Comparison of ENCODE assay signal across 9 mouse cellular contexts in genomic region chr2:84841905-84842304, GRCm38 (mm10). TPM values are rescaled to one million over a fixed set of nuclear protein-coding genes. Genes with fewer than 3 reads are reported as not detected.
DNase-seq lines count a peak whose midpoint lies in the region; ATAC-seq lines count a peak whose summit lies in the region.
"Had no signal": no experiment of that assay in that cellular context is flagged by ENCODE, and none has a peak within 500 bp of the region (broad histone marks: within the 10 kb centered on the region; RNA-seq: fewer than 3 reads in every experiment).

No protein-coding gene starts in this region.

- peaks cover 5% of the 10 kb centered on the region; the same call in 1 of the 2 replicates for H3K27me3 ChIP-seq in forebrain, embryonic 11.5 days (ENCODE audit: control insufficient read depth, insufficient read depth, low read length)
- peaks cover 24% of the 10 kb centered on the region for H3K27me3 ChIP-seq in forebrain, embryonic 16.5 days (replicated peaks; ENCODE audit: control insufficient read depth, insufficient read depth, low read length)

- ATAC-seq in forebrain, embryonic 11.5 days (replicated peaks; ENCODE audit: low FRiP score): no peak
- no peak for ATAC-seq in forebrain, embryonic 16.5 days
- ATAC-seq: activated CD4-positive, CD25-positive, alpha-beta regulatory T cell, adult 4 months had no signal

- DNase-seq in forebrain, embryonic 11.5 days (ENCODE audit: low spot score): no peak
- peak; percentile 17 for DNase-seq in lung, postnatal 36 days
- DNase-seq in lung, postnatal 25 days (ENCODE audit: low spot score): no peak
- peak; percentile 94 for DNase-seq in liver
- peak; percentile 21 for DNase-seq in thymus, postnatal 0 days (ENCODE audit: low spot score)
- no peak for DNase-seq in retina, postnatal 1 day
- no peak for DNase-seq in left cerebral cortex, adult 11 months (ENCODE audit: low spot score)

- no peak overlapping the region for H3K27ac ChIP-seq in forebrain, embryonic 11.5 days (ENCODE audit: low read depth, low read length)
- H3K27ac ChIP-seq in forebrain, embryonic 16.5 days (ENCODE audit: low read length): no peak overlapping the region

- no peaks in the 10 kb centered on the region for H3K9me3 ChIP-seq in forebrain, embryonic 11.5 days (ENCODE audit: control insufficient read depth, low read length)
- no peaks in the 10 kb centered on the region for H3K9me3 ChIP-seq in forebrain, embryonic 16.5 days (ENCODE audit: control insufficient read depth, low read length)

- peak overlapping the region; percentile 68; the same call in 1 of the 2 replicates for H3K4me3 ChIP-seq in forebrain, embryonic 11.5 days (ENCODE audit: low read depth, low read length)
- H3K4me3 ChIP-seq in forebrain, embryonic 16.5 days (replicated peaks; ENCODE audit: low read length): no peak overlapping the region

- no peak overlapping the region for H3K9ac ChIP-seq in forebrain, embryonic 11.5 days (ENCODE audit: low read length)
- H3K9ac ChIP-seq in forebrain, embryonic 16.5 days (replicated peaks; ENCODE audit: low read depth, low read length): no peak overlapping the region

- H3K36me3 ChIP-seq in forebrain, embryonic 11.5 days (ENCODE audit: control insufficient read depth, insufficient read depth, low read length): no peaks in the 10 kb centered on the region
- H3K36me3 ChIP-seq in forebrain, embryonic 16.5 days (ENCODE audit: control insufficient read depth, insufficient read depth): no peaks in the 10 kb centered on the region

- peak overlapping the region; percentile 96 for H3K4me2 ChIP-seq in forebrain, embryonic 11.5 days (ENCODE audit: low read depth, low read length, severe bottlenecking)
- H3K4me2 ChIP-seq in forebrain, embryonic 16.5 days (ENCODE audit: low read length): no peak overlapping the region

- peaks cover 7% of the 10 kb centered on the region; the same call in 1 of the 2 replicates for H3K4me1 ChIP-seq in forebrain, embryonic 11.5 days (replicated peaks; ENCODE audit: control insufficient read depth, insufficient read depth, low read length)
- peaks cover 16% of the 10 kb centered on the region for H3K4me1 ChIP-seq in forebrain, embryonic 16.5 days (replicated peaks; ENCODE audit: control insufficient read depth, insufficient read depth, low read length)

RNA-seq across cellular contexts. Expression of gene Slc43a1, which starts 3.3 kb away (rescaled TPM):
- polyA plus RNA-seq in forebrain, embryonic 11.5 days (2014; fragmentation: Nextera tagmentation; extraction: Ambion mirVana): 22.0 and 27.5 TPM in 2 replicates
- polyA plus RNA-seq in forebrain, embryonic 16.5 days (2015; fragmentation: Nextera tagmentation; extraction: Ambion mirVana): 2.6 and 3.1 TPM in 2 replicates
- polyA plus RNA-seq in thymus, postnatal 0 days (2015; fragmentation: Nextera tagmentation; extraction: Ambion mirVana): 19.7 and 22.7 TPM in 2 replicates

RNA-seq across cellular contexts. Expression of gene Timm10, which starts 15.1 kb away (rescaled TPM):
- polyA plus RNA-seq in forebrain, embryonic 11.5 days (2014; fragmentation: Nextera tagmentation; extraction: Ambion mirVana): 43.0 and 43.4 TPM in 2 replicates
- 58.0 and 69.5 TPM in 2 replicates for polyA plus RNA-seq in forebrain, embryonic 16.5 days (2015; fragmentation: Nextera tagmentation; extraction: Ambion mirVana)
- 35.6 and 38.9 TPM in 2 replicates for polyA plus RNA-seq in thymus, postnatal 0 days (2015; fragmentation: Nextera tagmentation; extraction: Ambion mirVana)

RNA-seq across cellular contexts. Expression of gene Smtnl1, which starts 19.5 kb away (rescaled TPM):
- not detected in 2 replicates for polyA plus RNA-seq in forebrain, embryonic 11.5 days (2014; fragmentation: Nextera tagmentation; extraction: Ambion mirVana)
- polyA plus RNA-seq in forebrain, embryonic 16.5 days (2015; fragmentation: Nextera tagmentation; extraction: Ambion mirVana): not detected in 2 replicates
- polyA plus RNA-seq in thymus, postnatal 0 days (2015; fragmentation: Nextera tagmentation; extraction: Ambion mirVana): 0.38 and 0.44 TPM in 2 replicates
- polyA plus RNA-seq: activated CD4-positive, CD25-positive, alpha-beta regulatory T cell, adult 4 months had no signal

RNA-seq across cellular contexts. Expression of gene Ube2l6, which starts 43.3 kb away (rescaled TPM):
- polyA plus RNA-seq in forebrain, embryonic 11.5 days (2014; fragmentation: Nextera tagmentation; extraction: Ambion mirVana): 36.6 and 38.4 TPM in 2 replicates
- 21.2 and 28.1 TPM in 2 replicates for polyA plus RNA-seq in forebrain, embryonic 16.5 days (2015; fragmentation: Nextera tagmentation; extraction: Ambion mirVana)
- polyA plus RNA-seq in thymus, postnatal 0 days (2015; fragmentation: Nextera tagmentation; extraction: Ambion mirVana): 39.1 and 45.5 TPM in 2 replicates

RNA-seq across cellular contexts. Expression of gene Rtn4rl2, which starts 44.6 kb away (rescaled TPM):
- 5.2 and 6.5 TPM in 2 replicates for polyA plus RNA-seq in forebrain, embryonic 11.5 days (2014; fragmentation: Nextera tagmentation; extraction: Ambion mirVana)
- 9.8 and 11.4 TPM in 2 replicates for polyA plus RNA-seq in forebrain, embryonic 16.5 days (2015; fragmentation: Nextera tagmentation; extraction: Ambion mirVana)
- 0.10 and 0.22 TPM in 2 replicates for polyA plus RNA-seq in thymus, postnatal 0 days (2015; fragmentation: Nextera tagmentation; extraction: Ambion mirVana)
- polyA plus RNA-seq: activated CD4-positive, CD25-positive, alpha-beta regulatory T cell, adult 4 months had no signal

Comparison
In these comparisons a context has a peak if more than half of its experiments do, and no peak if none do; other contexts are left out.
1. DNase-seq: peak in lung, postnatal 36 days (single experiment), liver (single experiment) and thymus, postnatal 0 days (single experiment); none in forebrain, embryonic 11.5 days (single experiment), lung, postnatal 25 days (single experiment), retina, postnatal 1 day (single experiment) and left cerebral cortex, adult 11 months (single experiment).